20 mouse cellular contexts compared by ENCODE assay signal in genomic region chr2:5605849-5606248, GRCm38 (mm10).
"Had no signal": no experiment of that assay in that cellular context is flagged by ENCODE, and none has a peak within 500 bp of the region (broad histone marks: within the 10 kb centered on the region; RNA-seq: fewer than 3 reads in every experiment).

No protein-coding gene starts in this region.

- H3K9me3 ChIP-seq: limb, embryonic 10.5 days; limb, embryonic 13.5 days; liver, embryonic 12.5 days; liver, embryonic 15.5 days; lung, embryonic 15.5 days; megakaryocyte, embryonic 14.5 days; midbrain, embryonic 13.5 days; neural tube, embryonic 13.5 days had no signal

- H3K9ac ChIP-seq: limb, embryonic 13.5 days; liver, embryonic 12.5 days; liver, embryonic 15.5 days; lung, embryonic 15.5 days; midbrain, embryonic 13.5 days; neural tube, embryonic 13.5 days had no signal

- H3K4me2 ChIP-seq: limb, embryonic 13.5 days; liver, embryonic 12.5 days; liver, embryonic 15.5 days; lung, embryonic 15.5 days; midbrain, embryonic 13.5 days; neural tube, embryonic 13.5 days had no signal

- H3K4me3 ChIP-seq: layer of hippocampus, adult 2 months; limb, embryonic 10.5 days; limb, embryonic 13.5 days; liver, embryonic 12.5 days; liver, embryonic 15.5 days; lung, embryonic 15.5 days; megakaryocyte, embryonic 14.5 days; midbrain, embryonic 13.5 days; myocyte; neural tube, embryonic 13.5 days had no signal

- ATAC-seq: liver, embryonic 12.5 days; midbrain, embryonic 13.5 days; midbrain, embryonic 16.5 days had no signal

- H3K36me3 ChIP-seq: limb, embryonic 10.5 days; limb, embryonic 13.5 days; liver, embryonic 12.5 days; liver, embryonic 15.5 days; lung, embryonic 15.5 days; midbrain, embryonic 13.5 days; neural tube, embryonic 13.5 days had no signal

- H3K27me3 ChIP-seq: limb, embryonic 13.5 days; liver, embryonic 12.5 days; liver, embryonic 15.5 days; lung, embryonic 15.5 days; megakaryocyte, embryonic 14.5 days; midbrain, embryonic 13.5 days; neural tube, embryonic 13.5 days had no signal

- DNase-seq: kidney, postnatal 25 days; layer of hippocampus, adult 9-11 months; liver; lung, adult 18-20 months; lung, postnatal 10 days; lung, postnatal 36 days; thymus, adult 18-20 months; thymus, postnatal 36 days had no signal

- H3K27ac ChIP-seq: kidney, postnatal 0 days; layer of hippocampus, adult 2 months; limb, embryonic 10.5 days; limb, embryonic 13.5 days; liver, embryonic 12.5 days; liver, embryonic 15.5 days; lung, embryonic 15.5 days; midbrain, embryonic 13.5 days; neural tube, embryonic 13.5 days had no signal
